Mouse (Mus musculus) cerebellum, adult 2 months (tissue): ENCODE data around the gene Letm1.

ENCODE experiments used
- CTCF ChIP-seq: fragments of 200-500 bp; IDR thresholded peaks from 2 replicates; pipeline ENCODE4 v1.5.1; 2011; ENCODE audit warnings: low read depth, mild to moderate bottlenecking, control low read depth, low read length, moderate library complexity, borderline replicate concordance; ENCODE audit not compliant: insufficient read depth
- POLR2A ChIP-seq: fragments of 200-500 bp; IDR thresholded peaks from 2 replicates; pipeline ENCODE4 v1.6.1; 2011; ENCODE audit warnings: low read length, control low read depth, borderline replicate concordance; ENCODE audit not compliant: insufficient read depth

DNA sequence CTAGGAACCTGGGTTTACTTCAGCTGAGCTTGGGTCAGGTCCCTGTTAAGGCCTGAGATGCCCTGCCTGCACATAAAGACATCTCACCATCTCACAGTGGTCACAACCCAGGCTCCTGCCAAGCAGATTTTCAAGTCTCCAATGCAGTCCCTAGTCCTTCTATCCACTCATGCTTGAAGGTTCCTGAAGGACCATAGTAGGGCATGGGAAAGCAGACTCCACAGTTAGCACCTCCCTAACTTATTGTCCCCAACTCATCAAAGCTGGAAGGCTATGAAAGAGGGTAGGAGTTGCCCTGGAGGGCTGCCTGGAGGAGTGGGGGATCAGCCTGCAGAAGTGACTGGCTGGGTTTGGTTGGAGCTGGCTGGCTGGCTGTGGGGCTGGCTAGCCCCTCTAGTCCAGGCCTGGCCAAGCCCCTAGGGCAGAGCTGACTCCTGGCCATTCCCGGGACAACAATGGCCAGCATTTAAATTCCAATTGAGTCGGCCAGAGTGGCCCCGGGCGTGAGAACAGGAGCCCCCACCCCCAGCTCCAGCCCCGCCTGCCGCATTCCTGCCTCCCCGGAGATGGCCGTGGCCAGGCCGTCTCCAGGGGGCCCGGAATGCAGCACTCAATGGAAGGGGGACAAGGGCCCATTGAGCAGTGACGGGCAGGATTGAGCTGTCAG, 77.5 kb downstream of the Letm1 start:
- no peak for TF ChIP-seq CTCF
- no peak for TF ChIP-seq POLR2A
